Mouse (Mus musculus) gastrocnemius, postnatal 14 days (tissue): ENCODE results near the gene Nubpl. TPM values are rescaled to one million over a fixed set of nuclear protein-coding genes. Genes with fewer than 3 reads are reported as not detected.
"Not testable (repeated sequence)": the region's sequence is repeated elsewhere in the genome, so short reads cannot be mapped to it uniquely, and the experiment has no call there.

Experiments used
- DNase-seq: peaks from one replicate; pipeline ENCODE4 v3.0.0; 2021; ENCODE audit warnings: mixed read lengths
- intact Hi-C: fragments of 180-260 bp; cut with DNase I; formaldehyde crosslinking; loops from one replicate; pipeline ENCODE4 v1.15.1; 2025; ENCODE audit warnings: low total_unique reads
- total RNA-seq, 2 experiments: library from RNA; stranded (reverse); gene quantifications; 2 replicates each; pipeline ENCODE4 v1.2.3; 2021

Nubpl gene
- total RNA-seq, 2 experiments from 2014 or later = 3.3 to 3.7 TPM

DNA sequence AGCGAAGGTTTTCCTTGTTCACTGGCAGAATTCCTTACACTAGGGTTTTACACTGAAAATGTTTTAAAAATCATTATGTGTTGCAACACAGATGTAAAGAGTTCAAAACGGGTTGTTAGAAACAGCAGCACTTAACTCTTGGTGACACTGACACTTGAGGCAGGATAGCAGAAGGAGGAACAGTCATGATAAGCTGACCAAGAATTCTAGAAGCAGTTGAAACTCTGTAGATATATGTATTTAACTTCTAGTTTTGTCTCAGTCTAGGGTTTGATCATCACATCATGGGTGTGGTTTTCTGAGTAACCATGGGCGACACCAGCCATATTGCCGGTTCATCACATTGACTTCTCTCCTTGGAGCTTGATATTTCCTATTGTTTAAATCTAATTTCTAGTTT is 127.4 kb downstream of the Nubpl start:
- intact Hi-C loops = no loop called here
- no peak for DNase-seq

DNA sequence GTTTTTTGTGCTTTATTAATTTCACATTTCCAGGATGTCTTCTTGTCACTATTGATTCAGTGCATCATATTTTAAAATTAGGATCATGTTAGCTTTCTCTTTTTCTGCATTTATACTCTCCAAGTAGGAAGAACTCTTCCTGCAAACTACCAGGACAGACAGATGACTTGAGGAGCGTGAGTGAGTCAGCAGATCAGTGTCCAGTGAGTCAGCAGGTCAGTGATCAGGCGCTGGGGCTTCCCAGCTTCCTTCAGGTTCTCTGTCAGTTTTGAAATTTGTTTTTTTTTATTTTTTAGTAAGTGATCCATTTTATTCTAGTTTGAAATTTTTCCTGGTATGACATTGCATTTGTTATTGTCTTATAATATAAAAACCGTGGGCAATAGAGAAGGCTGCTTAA is 131.2 kb downstream of the Nubpl start:
- intact Hi-C loops = no loop called here
- DNase-seq = no peak

- intact Hi-C loops, DNase-seq: not testable (repeated sequence)
Observed at GRCm38 (mm10) chr12:52231929-52232328, 134.4 kb downstream of the Nubpl start.

DNA sequence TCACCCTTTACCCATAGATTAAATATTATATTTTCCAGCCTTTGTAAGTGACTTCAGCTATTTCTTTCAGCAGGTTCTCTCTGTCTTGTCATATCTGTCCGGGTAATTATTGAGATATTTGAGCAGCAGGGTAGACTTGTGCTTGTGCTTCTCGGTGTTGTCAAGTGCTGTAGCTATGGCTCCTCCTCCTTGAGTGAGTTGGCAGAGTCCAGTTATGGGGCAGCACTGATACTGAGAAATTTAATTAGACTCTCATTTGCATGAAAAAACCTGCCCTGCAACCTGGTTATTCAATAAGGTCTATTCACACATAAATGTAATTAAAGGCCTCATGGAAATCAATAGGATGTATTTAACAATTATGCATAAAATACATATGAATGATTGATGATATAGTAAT is 145.2 kb downstream of the Nubpl start:
- intact Hi-C loops = no loop called here
- no peak for DNase-seq

- DNase-seq = no peak
- intact Hi-C loops = no loop called here
Observed at GRCm38 (mm10) chr12:52247438-52247837, 149.9 kb downstream of the Nubpl start.

DNA sequence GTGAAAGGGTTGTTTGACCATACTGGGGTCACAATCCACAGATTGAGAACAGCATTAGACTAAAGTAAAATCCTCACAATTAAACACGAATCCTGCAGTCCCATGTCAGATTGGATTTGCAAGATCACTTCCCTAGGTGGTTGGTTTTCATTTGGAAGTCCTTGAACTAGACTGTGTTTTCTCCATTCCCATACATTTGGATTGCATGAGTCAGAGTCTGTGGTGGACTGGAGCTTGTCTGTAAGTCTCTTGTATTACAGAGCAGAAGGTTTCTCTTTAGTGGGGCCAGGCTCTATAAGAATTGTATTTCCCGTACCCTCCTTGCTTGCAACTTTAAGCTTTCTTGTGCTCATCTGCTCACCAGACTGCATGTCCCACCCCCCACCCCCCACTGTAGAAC is 151.0 kb downstream of the Nubpl start:
- intact Hi-C loops = no loop called here
- no peak for DNase-seq

- DNase-seq = no peak
- intact Hi-C loops = no loop called here
Observed at GRCm38 (mm10) chr12:52254089-52254488, 156.6 kb downstream of the Nubpl start.

- DNase-seq = no peak
- intact Hi-C loops = no loop called here
Observed at GRCm38 (mm10) chr12:52268131-52268530, 170.6 kb downstream of the Nubpl start.

GRCm38 (mm10) chr12:52272828-52273227 is 175.3 kb downstream of the Nubpl start:
- DNase-seq = no peak
- intact Hi-C loops = loop anchor here (5.0 kb wide), 1 partner anchor 174 kb away; no protein-coding TSS in a partner anchor

- DNase-seq = no peak
Observed at GRCm38 (mm10) chr12:52276320-52276719, 178.8 kb downstream of the Nubpl start.

DNA sequence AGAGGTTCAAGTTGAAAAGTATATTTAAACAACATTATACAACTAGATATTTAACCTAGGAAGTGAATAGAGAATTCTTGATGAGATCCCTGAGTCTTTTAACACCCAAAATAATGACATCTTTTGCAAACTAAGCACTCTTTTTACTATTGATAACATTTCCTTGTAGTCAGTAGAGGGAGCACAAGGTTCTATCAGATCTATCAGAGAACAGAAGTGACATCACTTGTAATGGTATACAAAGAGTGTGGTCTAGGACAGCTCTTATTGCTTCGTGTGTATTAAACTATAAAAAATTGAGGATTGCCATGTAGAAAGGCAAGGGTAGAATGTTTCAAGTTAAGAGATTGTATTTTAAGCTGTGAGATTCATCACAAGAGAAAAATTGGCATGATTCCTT is 183.7 kb downstream of the Nubpl start:
- DNase-seq = no peak
- intact Hi-C loops = no loop called here

More at GRCm38 (mm10) chr12:52276320-52276719, 178.8 kb downstream of the Nubpl start:
- intact Hi-C loops = no loop called here

DNA sequence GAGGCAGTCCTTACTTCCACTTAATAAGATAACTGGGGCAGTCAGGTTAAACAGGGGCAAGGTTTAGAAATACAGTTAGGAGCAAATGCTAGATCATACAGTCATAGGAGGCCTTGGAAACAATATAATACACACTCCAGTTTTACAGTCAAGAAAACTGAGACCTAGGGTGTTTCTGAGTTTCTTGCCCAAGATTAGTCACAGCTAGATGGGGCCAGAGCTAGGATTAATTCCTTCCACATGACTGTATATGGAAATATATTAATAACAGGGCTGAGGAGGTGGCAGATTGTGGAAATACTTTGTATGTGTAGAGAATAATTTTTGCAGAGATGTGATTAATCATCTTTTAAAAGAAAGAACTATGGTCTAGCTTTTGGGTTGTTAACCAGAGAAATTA is 186.9 kb downstream of the Nubpl start:
- DNase-seq = no peak
- intact Hi-C loops = no loop called here

- intact Hi-C loops = no loop called here
- no peak for DNase-seq
Observed at GRCm38 (mm10) chr12:52286802-52287201, 189.3 kb downstream of the Nubpl start.

GRCm38 (mm10) chr12:52288537-52288936 is 191.0 kb downstream of the Nubpl start:
- peak; percentile 36 for DNase-seq
- intact Hi-C loops = no loop called here

DNA sequence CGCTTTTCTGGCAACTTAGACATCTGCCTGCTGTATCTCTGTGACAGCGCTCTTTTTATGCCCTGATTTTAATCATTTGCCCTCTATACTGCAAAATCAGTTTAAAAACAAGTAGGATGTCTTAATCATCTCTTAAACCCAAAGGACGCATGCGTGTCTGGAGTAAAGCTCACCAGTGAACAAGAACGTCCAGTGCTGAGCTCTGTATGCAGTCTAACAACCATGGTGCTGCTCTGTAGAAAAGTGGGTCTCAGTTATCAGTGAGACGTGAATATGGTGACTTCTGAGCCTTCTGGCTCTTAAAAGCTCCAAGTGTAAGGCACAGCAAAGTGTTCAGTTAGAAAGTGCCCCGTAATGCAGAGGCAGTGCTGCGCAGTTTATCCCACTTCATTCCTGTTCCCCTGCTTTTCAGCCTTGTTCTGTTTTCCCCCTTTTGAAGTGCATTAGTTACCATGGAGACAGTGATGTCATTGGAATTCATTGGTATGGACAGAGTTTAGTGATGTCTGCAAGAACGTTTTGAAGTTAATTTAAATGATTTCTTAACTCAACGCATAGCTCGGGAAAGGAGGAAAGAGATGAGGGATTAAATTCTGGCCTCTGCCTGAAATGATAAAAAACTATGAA is 191.5 kb downstream of the Nubpl start:
- no peak for DNase-seq
- intact Hi-C loops = no loop called here

DNA sequence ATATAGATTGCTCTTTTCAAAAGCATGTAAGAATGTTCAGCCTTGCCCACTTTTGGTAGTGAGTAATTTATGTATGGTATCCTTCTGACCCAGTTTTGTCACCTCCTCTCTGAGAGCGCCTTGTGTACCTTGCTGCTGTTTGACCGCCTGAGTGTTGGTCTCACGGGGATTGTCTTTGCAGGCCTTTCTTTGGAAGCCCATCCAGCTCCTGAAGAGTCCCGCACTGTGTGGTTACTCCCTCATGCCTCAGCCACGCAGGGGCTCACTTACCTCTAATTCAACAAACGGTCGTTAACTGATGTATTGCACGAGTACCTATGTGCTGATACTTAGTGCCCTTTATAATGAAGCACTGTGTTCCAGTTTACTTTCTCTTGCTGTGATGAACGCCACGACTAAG is 192.1 kb downstream of the Nubpl start:
- intact Hi-C loops = no loop called here
- DNase-seq = no peak

GRCm38 (mm10) chr12:52293931-52294330 is 196.4 kb downstream of the Nubpl start:
- intact Hi-C loops = no loop called here

DNA sequence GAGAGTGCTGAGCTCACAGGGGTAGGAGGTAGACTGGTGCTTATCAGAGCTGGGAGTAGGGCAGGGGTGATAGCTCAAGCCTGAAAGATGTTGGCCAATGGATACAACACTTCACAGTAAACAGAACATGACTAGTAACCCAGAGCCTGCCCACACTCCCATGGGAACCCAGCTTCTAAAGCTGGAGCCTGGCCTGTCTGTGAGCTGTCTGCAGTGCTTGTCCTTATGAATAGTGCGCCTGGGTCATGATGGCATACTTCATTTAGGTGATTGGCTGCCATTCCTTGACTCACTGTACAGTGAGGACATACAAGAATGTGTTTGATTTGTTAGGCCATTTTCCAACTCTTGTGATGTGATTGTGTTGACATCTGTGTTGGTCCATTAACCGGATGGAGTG is 200.5 kb downstream of the Nubpl start:
- intact Hi-C loops = no loop called here
- DNase-seq = no peak

More at GRCm38 (mm10) chr12:52293931-52294330, 196.4 kb downstream of the Nubpl start:
- no peak for DNase-seq

- intact Hi-C loops = no loop called here
- no peak for DNase-seq
Observed at GRCm38 (mm10) chr12:52298683-52299082, 201.1 kb downstream of the Nubpl start.

DNA sequence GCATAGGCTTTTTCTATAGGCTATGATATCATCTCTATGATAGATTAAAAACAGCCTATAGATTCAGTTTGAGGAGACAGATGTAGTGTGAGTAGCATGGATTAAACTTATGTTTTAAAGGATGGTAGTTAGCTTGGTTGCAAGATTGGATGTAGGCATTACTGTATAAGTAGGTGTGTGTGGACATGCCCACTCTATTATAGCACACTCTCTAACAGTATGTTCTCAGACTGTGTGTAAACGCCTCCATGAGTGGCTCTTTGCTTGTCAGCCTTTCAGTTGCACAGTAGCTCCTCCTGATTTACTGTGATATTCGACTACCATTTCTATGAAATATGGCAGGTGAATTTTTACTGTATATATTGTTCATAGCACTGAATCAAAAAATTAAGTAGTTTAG is 205.4 kb downstream of the Nubpl start:
- no peak for DNase-seq
- intact Hi-C loops = no loop called here

- intact Hi-C loops = no loop called here
- DNase-seq = no peak
Observed at GRCm38 (mm10) chr12:52306348-52306747, 208.8 kb downstream of the Nubpl start.
